Mouse (Mus musculus) liver (tissue): Measurements from ENCODE around the gene Atp2b1.

Source experiments
- DNase-seq: peaks from one replicate; pipeline ENCODE4 v3.0.0-alpha.2; 2020; ENCODE audit warnings: mixed read lengths

Gene Atp2b1

DNA sequence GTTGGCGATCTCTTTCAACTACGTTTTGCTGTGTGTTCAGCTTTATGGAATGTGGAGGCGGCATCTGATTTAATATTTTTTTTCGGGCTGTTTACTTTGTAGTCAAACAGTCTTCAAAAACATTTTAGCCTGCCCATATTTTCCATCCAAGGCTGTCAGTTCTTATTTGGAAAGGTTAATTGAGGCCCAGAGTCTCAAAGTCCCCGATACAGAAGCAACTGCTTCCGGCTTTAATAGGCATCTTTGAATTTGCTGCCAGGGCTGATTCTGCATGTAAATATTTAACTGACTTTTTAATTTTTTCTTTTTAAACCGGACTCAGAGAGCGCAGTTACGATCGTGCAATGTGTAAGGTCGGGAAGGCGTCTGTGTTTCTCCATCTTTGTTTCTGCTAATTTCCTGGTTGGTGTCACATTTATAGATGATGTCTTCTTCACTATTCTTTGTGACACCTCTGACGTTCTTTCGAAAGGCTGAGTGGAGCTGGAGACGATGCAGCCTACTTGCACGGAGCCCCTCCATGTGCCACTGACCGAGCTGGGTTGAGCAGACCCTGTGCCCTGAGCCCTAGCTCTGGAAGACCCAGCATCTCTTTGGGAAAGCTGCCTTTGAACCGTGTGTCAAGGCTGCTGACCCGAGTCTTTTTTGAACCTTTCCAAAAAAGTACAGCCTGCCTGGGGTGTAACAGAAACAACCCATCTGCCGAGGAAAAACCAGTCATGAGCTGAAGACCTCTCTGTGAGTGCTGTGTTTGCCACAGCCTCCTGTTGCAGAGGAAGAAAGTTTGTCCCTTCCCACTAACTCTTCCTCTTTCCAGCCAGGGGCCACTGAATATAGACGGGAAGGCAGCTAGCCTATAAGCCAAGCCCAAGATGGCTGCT lies 123.2 kb downstream of the Atp2b1 start:
- DNase-seq, result no peak

DNA sequence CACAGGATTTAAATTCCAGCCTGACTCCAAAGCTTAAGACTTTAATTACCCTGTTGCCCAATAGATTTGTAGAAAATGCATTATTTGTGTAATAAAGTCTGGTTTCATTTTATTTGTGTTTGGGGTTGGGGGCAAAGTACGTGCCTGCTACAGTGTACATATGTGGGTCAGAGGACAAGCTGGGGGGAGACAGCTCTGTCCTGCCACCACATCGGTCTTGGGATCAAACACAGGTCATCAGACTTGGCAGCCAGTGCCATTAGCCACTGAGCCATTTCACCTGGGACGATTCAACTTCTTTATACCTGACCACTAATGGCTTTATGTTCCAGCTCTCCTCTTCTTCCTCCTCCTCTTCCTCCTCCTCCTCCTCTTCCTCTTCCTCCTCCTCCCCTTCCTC lies 124.7 kb downstream of the Atp2b1 start:
- no peak for DNase-seq

DNA sequence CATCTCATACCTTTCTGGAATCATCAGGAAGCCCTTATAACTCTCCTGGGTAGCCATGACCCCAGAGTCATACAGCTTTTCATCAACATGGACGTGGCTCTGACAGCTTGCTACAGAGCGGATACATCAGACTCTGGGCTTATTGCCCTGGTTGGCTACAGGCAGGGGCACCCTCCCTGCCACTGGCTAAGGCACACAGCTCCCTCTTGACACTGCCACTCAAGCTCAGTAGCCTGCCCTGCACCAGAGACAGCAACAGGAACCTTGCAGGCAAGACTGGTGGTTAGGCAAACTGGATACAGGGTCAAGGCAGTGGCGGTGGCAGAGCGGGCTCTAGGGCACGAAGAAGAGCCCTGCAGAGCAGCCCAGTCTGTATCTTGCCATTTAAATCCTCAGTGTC lies 126.0 kb downstream of the Atp2b1 start:
- DNase-seq, result no peak

- DNase-seq, result no peak
Observed at GRCm38 (mm10) chr10:99046756-99047550, 132.7 kb downstream of the Atp2b1 start.

GRCm38 (mm10) chr10:99047551-99047940 lies 133.3 kb downstream of the Atp2b1 start:
- DNase-seq, result no peak

- no peak for DNase-seq
Observed at GRCm38 (mm10) chr10:99050093-99050492, 135.9 kb downstream of the Atp2b1 start.

GRCm38 (mm10) chr10:99053111-99053510 lies 138.9 kb downstream of the Atp2b1 start:
- DNase-seq, result no peak

DNA sequence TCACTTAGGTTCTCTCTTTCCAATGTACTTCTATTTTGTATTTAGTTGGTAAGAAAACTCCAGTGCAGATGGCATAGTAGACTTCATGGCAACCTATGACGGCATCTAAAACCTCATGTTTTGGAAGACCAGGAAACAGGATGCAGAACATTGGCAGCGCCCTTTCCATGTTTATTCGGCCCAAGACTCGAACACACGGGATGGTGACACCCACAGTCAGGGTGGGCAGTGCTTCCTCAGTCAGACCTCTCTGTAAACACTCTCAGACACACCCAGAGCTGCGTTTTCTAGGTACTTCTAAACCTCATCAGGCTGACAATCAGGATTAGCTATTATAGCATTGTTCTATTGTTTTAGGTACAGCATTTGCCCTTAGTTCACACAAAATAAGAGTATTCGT lies 146.4 kb downstream of the Atp2b1 start:
- DNase-seq, result no peak

DNA sequence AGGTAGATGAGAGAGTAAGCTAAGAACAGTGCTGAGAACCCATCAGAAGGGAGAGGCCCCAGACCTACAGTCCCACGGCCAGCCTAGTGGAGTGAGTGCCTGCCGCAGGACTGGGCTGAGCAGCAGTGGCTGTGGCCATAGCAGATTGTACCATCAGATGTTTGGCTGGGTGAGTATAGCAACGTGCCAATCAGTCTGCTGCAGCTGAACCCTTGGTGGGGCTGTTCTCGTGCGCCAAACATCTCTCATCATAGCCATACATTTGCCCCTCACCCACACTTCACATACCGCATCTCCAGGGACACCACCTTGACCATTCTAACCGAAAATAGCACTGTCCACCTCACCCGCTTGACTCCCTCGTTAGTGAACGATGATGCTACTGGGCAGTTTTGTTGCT lies 147.2 kb downstream of the Atp2b1 start:
- DNase-seq, result no peak

- no peak for DNase-seq
Observed at GRCm38 (mm10) chr10:99062546-99062945, 148.3 kb downstream of the Atp2b1 start.
